Comparison of ENCODE assay signal across 10 mouse cellular contexts in genomic region chr7:6753440-6753839, GRCm38 (mm10). TPM values are rescaled to one million over a fixed set of nuclear protein-coding genes. Genes with fewer than 3 reads are reported as not detected.
DNase-seq lines count a peak whose midpoint lies in the region; ATAC-seq lines count a peak whose summit lies in the region.
"Had no signal": no experiment of that assay in that cellular context is flagged by ENCODE, and none has a peak within 500 bp of the region (broad histone marks: within the 10 kb centered on the region; RNA-seq: fewer than 3 reads in every experiment).

No protein-coding gene starts in this region.

- peak; percentile 86 for ATAC-seq in midbrain, embryonic 13.5 days

- 20% methylated on average over 4 of the region's 4 CpGs for WGBS in hindbrain, embryonic 10.5 days
- WGBS in midbrain, embryonic 13.5 days = 4% methylated on average over 4 of the region's 4 CpGs

- H3K4me3 ChIP-seq in hindbrain, embryonic 10.5 days = no peak overlapping the region
- no peak overlapping the region for H3K4me3 ChIP-seq in midbrain, embryonic 13.5 days (replicated peaks)
- H3K4me3 ChIP-seq: liver, embryonic 13.5 days had no signal

- H3K27ac ChIP-seq in hindbrain, embryonic 10.5 days = no peak overlapping the region
- peak overlapping the region; percentile 25; the same call in 1 of the 2 replicates for H3K27ac ChIP-seq in midbrain, embryonic 13.5 days
- H3K27ac ChIP-seq: liver, embryonic 13.5 days had no signal

- H3K27me3 ChIP-seq in hindbrain, embryonic 10.5 days (ENCODE audit: insufficient read depth, poor library complexity, severe bottlenecking) = no peaks in the 10 kb centered on the region
- no peaks in the 10 kb centered on the region for H3K27me3 ChIP-seq in midbrain, embryonic 13.5 days
- H3K27me3 ChIP-seq: liver, embryonic 13.5 days had no signal

- H3K4me2 ChIP-seq in midbrain, embryonic 13.5 days (replicated peaks) = no peak overlapping the region
- H3K4me2 ChIP-seq: liver, embryonic 13.5 days had no signal

- H3K9me3 ChIP-seq in hindbrain, embryonic 10.5 days = no peaks in the 10 kb centered on the region
- H3K9me3 ChIP-seq in midbrain, embryonic 13.5 days = no peaks in the 10 kb centered on the region
- H3K9me3 ChIP-seq: liver, embryonic 13.5 days had no signal

- peak; percentile 19 for DNase-seq in ZHBTc4 (ENCODE audit: low read depth, low spot score)
- DNase-seq in embryo, embryonic 11 days = peak; percentile 59
- peak; percentile 15 for DNase-seq in hindbrain, embryonic 10.5 days (ENCODE audit: low spot score)
- DNase-seq in spleen, postnatal 4 days (ENCODE audit: low spot score in 2 of 2) = no peak
- no peak for DNase-seq in adrenal gland, adult 18-20 months (ENCODE audit: low spot score in 2 of 2)
- no peak for DNase-seq in gastrocnemius, adult 8-10 months (ENCODE audit: low spot score in 2 of 2)
- DNase-seq: kidney, adult 9 months; liver, embryonic 13.5 days had no signal

- peaks cover 20% of the 10 kb centered on the region for H3K4me1 ChIP-seq in hindbrain, embryonic 10.5 days (replicated peaks)
- peaks cover 32% of the 10 kb centered on the region for H3K4me1 ChIP-seq in midbrain, embryonic 13.5 days (replicated peaks)

- H3K9ac ChIP-seq in midbrain, embryonic 13.5 days (replicated peaks) = no peak overlapping the region
- H3K9ac ChIP-seq: liver, embryonic 13.5 days had no signal

- H3K36me3 ChIP-seq in hindbrain, embryonic 10.5 days = no peaks in the 10 kb centered on the region
- H3K36me3 ChIP-seq in midbrain, embryonic 13.5 days = no peaks in the 10 kb centered on the region
- H3K36me3 ChIP-seq: liver, embryonic 13.5 days had no signal

RNA-seq across cellular contexts. Expression of gene Usp29, which starts 23.1 kb away (rescaled TPM):
- 7.8 and 10.0 TPM in 2 replicates for polyA plus RNA-seq in hindbrain, embryonic 10.5 days (2016; fragmentation: Nextera tagmentation; extraction: Ambion mirVana)
- 31.1 and 35.2 TPM in 2 replicates for polyA plus RNA-seq in midbrain, embryonic 13.5 days (2015; fragmentation: Nextera tagmentation; extraction: Ambion mirVana)
- total RNA-seq in adrenal gland, adult 18-20 months (2021) = 1 to 10 TPM in 1 of 2 experiments, under 1 TPM in 1; 0.80 to 1.4 TPM
- not detected for total RNA-seq in gastrocnemius, adult 8-10 months (2022)
- total RNA-seq: heart, adult 8-10 months had no signal

RNA-seq across cellular contexts. Expression of gene Peg3, which starts 23.2 kb away (rescaled TPM):
- 75.5 and 94.5 TPM in 2 replicates for polyA plus RNA-seq in hindbrain, embryonic 10.5 days (2016; fragmentation: Nextera tagmentation; extraction: Ambion mirVana)
- polyA plus RNA-seq in midbrain, embryonic 13.5 days (2015; fragmentation: Nextera tagmentation; extraction: Ambion mirVana) = 82.9 and 87.2 TPM in 2 replicates
- total RNA-seq in adrenal gland, adult 18-20 months (2021) = 10 to 100 TPM; 24.5 to 32.1 TPM
- 1 to 10 TPM; 2.0 to 3.8 (median 2.5) TPM for total RNA-seq in gastrocnemius, adult 8-10 months (2022)

RNA-seq across cellular contexts. Expression of gene Zim1, which starts 57.2 kb away (rescaled TPM):
- 1.00 and 1.0 TPM in 2 replicates for polyA plus RNA-seq in hindbrain, embryonic 10.5 days (2016; fragmentation: Nextera tagmentation; extraction: Ambion mirVana)
- 1.7 and 2.3 TPM in 2 replicates for polyA plus RNA-seq in midbrain, embryonic 13.5 days (2015; fragmentation: Nextera tagmentation; extraction: Ambion mirVana)
- total RNA-seq in adrenal gland, adult 18-20 months (2021) = 1 to 10 TPM; 1.1 to 3.5 TPM
- total RNA-seq in gastrocnemius, adult 8-10 months (2022) = 1 to 10 TPM; 2.2 to 2.8 (median 2.5) TPM

Comparison
In these comparisons a context has a peak if more than half of its experiments do, and no peak if none do; other contexts are left out.
1. DNase-seq: peak in ZHBTc4 (single experiment), embryo, embryonic 11 days (single experiment) and hindbrain, embryonic 10.5 days (single experiment); none in spleen, postnatal 4 days (0 of 2), adrenal gland, adult 18-20 months (0 of 2) and gastrocnemius, adult 8-10 months (0 of 2).
2. RNA of gene Peg3, which starts 23.2 kb away (total RNA-seq): 24.5 to 32.1 TPM in adrenal gland, adult 18-20 months; 2.0 to 3.8 TPM in gastrocnemius, adult 8-10 months; every median in the first group is over 4 times any median in the second.